Mouse (Mus musculus): ENCODE results near the gene Krt35. TPM values are rescaled to one million over a fixed set of nuclear protein-coding genes. Genes with fewer than 3 reads are reported as not detected.

The Krt35 gene
- total and polyA plus RNA-seq, 3 experiments, result not detected

DNA sequence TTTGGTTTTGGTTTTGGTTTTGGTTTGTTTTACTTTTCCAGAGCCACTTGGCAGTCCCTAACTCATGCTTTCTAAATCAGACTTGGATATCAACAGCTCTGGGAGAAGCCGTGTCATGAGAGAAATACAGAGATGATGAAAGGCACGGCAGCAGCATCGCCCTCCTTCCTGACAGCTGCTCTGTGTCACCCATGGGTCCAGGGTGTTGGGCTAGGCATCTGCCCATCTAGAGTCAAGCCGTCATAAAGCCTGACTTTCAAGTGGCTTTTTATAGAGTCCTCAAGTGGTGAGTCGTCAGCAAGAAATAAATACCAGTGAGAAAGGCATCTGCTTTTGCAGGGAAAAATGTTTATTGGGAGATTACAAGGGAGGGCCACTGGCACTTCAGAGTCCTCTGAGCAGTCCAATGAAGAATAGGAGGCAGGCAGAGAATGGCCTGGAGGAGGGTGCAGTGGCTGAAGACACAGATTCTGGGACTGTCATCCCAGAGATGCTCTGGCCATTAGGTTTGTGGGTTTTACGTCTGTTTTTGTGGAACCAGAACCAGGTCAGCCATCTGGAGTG, 49.7 kb downstream of the Krt35 start:
- Histone ChIP-seq H3K27ac (ENCODE audit: control insufficient read depth, low read depth, low read length) (no peak overlapping the region), H3K4me1 (ENCODE audit: control insufficient read depth in 1 of 2, insufficient read depth in 2 of 2, low read length in 2 of 2) (no peaks in the 10 kb centered on the region), H3K9ac (ENCODE audit: control insufficient read depth, low read depth, low read length, poor library complexity, severe bottlenecking) (no peak overlapping the region), H3K27me3 (ENCODE audit: control insufficient read depth in 1 of 2, insufficient read depth in 2 of 2, low read length in 2 of 2) (no peaks in the 10 kb centered on the region), H3K4me3 (ENCODE audit: control insufficient read depth in 1 of 2, insufficient read depth in 1 of 2, low read depth in 2 of 2, low read length in 2 of 2) (no peak overlapping the region), H3K36me3 (ENCODE audit: control insufficient read depth in 1 of 2, insufficient read depth in 2 of 2, low read length in 2 of 2) (no peaks in the 10 kb centered on the region), H3K79me2 (ENCODE audit: control insufficient read depth, insufficient read depth, low read length, poor library complexity) (no peaks in the 10 kb centered on the region), H3K9me3 (replicated peaks; ENCODE audit: insufficient read depth, low read length) (no peaks in the 10 kb centered on the region)
- DNase-seq (ENCODE audit: low read depth, low spot score), result no peak
- TF ChIP-seq RAD21 (IDR thresholded peaks at IDR 0.05; ENCODE audit: low read depth, low read length) (no peak), KAT2A (conservative IDR thresholded peaks at IDR 0.05; ENCODE audit: low read depth, low read length) (no peak), ELF1 (IDR thresholded peaks at IDR 0.05; ENCODE audit: low read depth, low read length) (no peak), HCFC1 (IDR thresholded peaks at IDR 0.05; ENCODE audit: low read depth, low read length) (no peak), JUND (IDR thresholded peaks at IDR 0.05; ENCODE audit: low read depth, low read length) (no peak), GABPA (IDR thresholded peaks at IDR 0.05; ENCODE audit: low read depth, low read length) (no peak), ZMIZ1 (IDR thresholded peaks at IDR 0.05; ENCODE audit: low read depth, low read length) (no peak), ZKSCAN1 (IDR thresholded peaks at IDR 0.05; ENCODE audit: low read depth, low read length) (no peak), BHLHE40 (IDR thresholded peaks at IDR 0.05; ENCODE audit: borderline replicate concordance, low read depth, low read length) (no peak), MEF2A (IDR thresholded peaks at IDR 0.05; ENCODE audit: extremely low read depth, insufficient replicate concordance, low read depth, low read length, poor library complexity, severe bottlenecking) (no peak), UBTF (IDR thresholded peaks at IDR 0.05; ENCODE audit: borderline replicate concordance, insufficient read depth, low read depth, low read length) (no peak)

Other genes with a start within 250 kb of the Krt35 start
- gene Krtap4-16, start 244.6 kb downstream of the Krt35 start, total RNA-seq (2012; rRNA removed), result not detected in 2 replicates
- not detected for gene Krtap4-16, start 244.6 kb downstream of the Krt35 start, polyA plus RNA-seq (2012; ENCODE audit: insufficient read depth in 1 of 2, insufficient read length in 2 of 2, low read depth in 1 of 2, low replicate concordance in 2 of 2, missing spikeins in 1 of 2)
- not detected in 2 replicates for gene Gm11568, start 238.3 kb downstream of the Krt35 start, total RNA-seq (2012; rRNA removed)
- gene Gm11568, start 238.3 kb downstream of the Krt35 start, polyA plus RNA-seq (2012; ENCODE audit: insufficient read depth in 1 of 2, insufficient read length in 2 of 2, low read depth in 1 of 2, low replicate concordance in 2 of 2, missing spikeins in 1 of 2), result not detected
- gene Gm11559, start 231.8 kb downstream of the Krt35 start, total RNA-seq (2012; rRNA removed), result not detected in 2 replicates
- gene Gm11559, start 231.8 kb downstream of the Krt35 start, polyA plus RNA-seq (2012; ENCODE audit: insufficient read depth in 1 of 2, insufficient read length in 2 of 2, low read depth in 1 of 2, low replicate concordance in 2 of 2, missing spikeins in 1 of 2), result not detected
- not detected in 2 replicates for gene Krtap9-1, start 222.9 kb downstream of the Krt35 start, total RNA-seq (2012; rRNA removed)
- not detected for gene Krtap9-1, start 222.9 kb downstream of the Krt35 start, polyA plus RNA-seq (2012; ENCODE audit: insufficient read depth in 1 of 2, insufficient read length in 2 of 2, low read depth in 1 of 2, low replicate concordance in 2 of 2, missing spikeins in 1 of 2)
- gene Gm11567, start 217.1 kb downstream of the Krt35 start, total RNA-seq (2012; rRNA removed), result not detected in 2 replicates
- not detected for gene Gm11567, start 217.1 kb downstream of the Krt35 start, polyA plus RNA-seq (2012; ENCODE audit: insufficient read depth in 1 of 2, insufficient read length in 2 of 2, low read depth in 1 of 2, low replicate concordance in 2 of 2, missing spikeins in 1 of 2)
- gene Krtap31-1, start 188.3 kb downstream of the Krt35 start, total RNA-seq (2012; rRNA removed), result not detected in 2 replicates
- not detected for gene Krtap31-1, start 188.3 kb downstream of the Krt35 start, polyA plus RNA-seq (2012; ENCODE audit: insufficient read depth in 1 of 2, insufficient read length in 2 of 2, low read depth in 1 of 2, low replicate concordance in 2 of 2, missing spikeins in 1 of 2)
- gene Gm11565, start 181.5 kb downstream of the Krt35 start, total RNA-seq (2012; rRNA removed), result not detected in 2 replicates
- not detected for gene Gm11565, start 181.5 kb downstream of the Krt35 start, polyA plus RNA-seq (2012; ENCODE audit: insufficient read depth in 1 of 2, insufficient read length in 2 of 2, low read depth in 1 of 2, low replicate concordance in 2 of 2, missing spikeins in 1 of 2)
- gene Krtap31-2, start 159.9 kb downstream of the Krt35 start, total RNA-seq (2012; rRNA removed), result not detected in 2 replicates
- not detected for gene Krtap31-2, start 159.9 kb downstream of the Krt35 start, polyA plus RNA-seq (2012; ENCODE audit: insufficient read depth in 1 of 2, insufficient read length in 2 of 2, low read depth in 1 of 2, low replicate concordance in 2 of 2, missing spikeins in 1 of 2)
- gene Krtap9-5, start 147.8 kb downstream of the Krt35 start, total RNA-seq (2012; rRNA removed), result not detected in 2 replicates
- gene Krtap9-5, start 147.8 kb downstream of the Krt35 start, polyA plus RNA-seq (2012; ENCODE audit: insufficient read depth in 1 of 2, insufficient read length in 2 of 2, low read depth in 1 of 2, low replicate concordance in 2 of 2, missing spikeins in 1 of 2), result not detected
- not detected in 2 replicates for gene Krtap29-1, start 117.2 kb downstream of the Krt35 start, total RNA-seq (2012; rRNA removed)
- not detected for gene Krtap29-1, start 117.2 kb downstream of the Krt35 start, polyA plus RNA-seq (2012; ENCODE audit: insufficient read depth in 1 of 2, insufficient read length in 2 of 2, low read depth in 1 of 2, low replicate concordance in 2 of 2, missing spikeins in 1 of 2)
- gene Krtap16-1, start 109.6 kb downstream of the Krt35 start, total RNA-seq (2012; rRNA removed), result 0.08 TPM in 1 of 2 replicates, not detected in the other
- gene Krtap16-1, start 109.6 kb downstream of the Krt35 start, polyA plus RNA-seq (2012; ENCODE audit: insufficient read depth in 1 of 2, insufficient read length in 2 of 2, low read depth in 1 of 2, low replicate concordance in 2 of 2, missing spikeins in 1 of 2), result not detected
- not detected in 2 replicates for gene Krtap17-1, start 102.2 kb downstream of the Krt35 start, total RNA-seq (2012; rRNA removed)
- not detected for gene Krtap17-1, start 102.2 kb downstream of the Krt35 start, polyA plus RNA-seq (2012; ENCODE audit: insufficient read depth in 1 of 2, insufficient read length in 2 of 2, low read depth in 1 of 2, low replicate concordance in 2 of 2, missing spikeins in 1 of 2)
- gene Krt33a, start 80.0 kb downstream of the Krt35 start, total RNA-seq (2012; rRNA removed), result not detected in 2 replicates
- not detected for gene Krt33a, start 80.0 kb downstream of the Krt35 start, polyA plus RNA-seq (2012; ENCODE audit: insufficient read depth in 1 of 2, insufficient read length in 2 of 2, low read depth in 1 of 2, low replicate concordance in 2 of 2, missing spikeins in 1 of 2)
- not detected in 2 replicates for gene Krt33b, start 66.4 kb downstream of the Krt35 start, total RNA-seq (2012; rRNA removed)
- gene Krt33b, start 66.4 kb downstream of the Krt35 start, polyA plus RNA-seq (2012; ENCODE audit: insufficient read depth in 1 of 2, insufficient read length in 2 of 2, low read depth in 1 of 2, low replicate concordance in 2 of 2, missing spikeins in 1 of 2), result not detected
- not detected in 2 replicates for gene Krt34, start 54.7 kb downstream of the Krt35 start, total RNA-seq (2012; rRNA removed)
- not detected for gene Krt34, start 54.7 kb downstream of the Krt35 start, polyA plus RNA-seq (2012; ENCODE audit: insufficient read depth in 1 of 2, insufficient read length in 2 of 2, low read depth in 1 of 2, low replicate concordance in 2 of 2, missing spikeins in 1 of 2)
- gene Krt31, start 45.7 kb downstream of the Krt35 start, total RNA-seq (2012; rRNA removed), result not detected in 2 replicates
- gene Krt31, start 45.7 kb downstream of the Krt35 start, polyA plus RNA-seq (2012; ENCODE audit: insufficient read depth in 1 of 2, insufficient read length in 2 of 2, low read depth in 1 of 2, low replicate concordance in 2 of 2, missing spikeins in 1 of 2), result not detected
- not detected in 2 replicates for gene Krt32, start 8.0 kb downstream of the Krt35 start, total RNA-seq (2012; rRNA removed)
- not detected for gene Krt32, start 8.0 kb downstream of the Krt35 start, polyA plus RNA-seq (2012; ENCODE audit: insufficient read depth in 1 of 2, insufficient read length in 2 of 2, low read depth in 1 of 2, low replicate concordance in 2 of 2, missing spikeins in 1 of 2)
- not detected in 2 replicates for gene Krt36, start 9.4 kb upstream of the Krt35 start, total RNA-seq (2012; rRNA removed)
- gene Krt36, start 9.4 kb upstream of the Krt35 start, polyA plus RNA-seq (2012; ENCODE audit: insufficient read depth in 1 of 2, insufficient read length in 2 of 2, low read depth in 1 of 2, low replicate concordance in 2 of 2, missing spikeins in 1 of 2), result not detected
- not detected in 2 replicates for gene Krt13, start 25.3 kb upstream of the Krt35 start, total RNA-seq (2012; rRNA removed)
- gene Krt13, start 25.3 kb upstream of the Krt35 start, polyA plus RNA-seq (2012; ENCODE audit: insufficient read depth in 1 of 2, insufficient read length in 2 of 2, low read depth in 1 of 2, low replicate concordance in 2 of 2, missing spikeins in 1 of 2), result not detected
- gene Krt15, start 39.7 kb upstream of the Krt35 start, total RNA-seq (2012; rRNA removed), result not detected in 2 replicates
- gene Krt15, start 39.7 kb upstream of the Krt35 start, polyA plus RNA-seq (2012; ENCODE audit: insufficient read depth in 1 of 2, insufficient read length in 2 of 2, low read depth in 1 of 2, low replicate concordance in 2 of 2, missing spikeins in 1 of 2), result not detected
- not detected in 2 replicates for gene Krt19, start 52.4 kb upstream of the Krt35 start, total RNA-seq (2012; rRNA removed)
- not detected for gene Krt19, start 52.4 kb upstream of the Krt35 start, polyA plus RNA-seq (2012; ENCODE audit: insufficient read depth in 1 of 2, insufficient read length in 2 of 2, low read depth in 1 of 2, low replicate concordance in 2 of 2, missing spikeins in 1 of 2)
- not detected in 2 replicates for gene Krt9, start 97.0 kb upstream of the Krt35 start, total RNA-seq (2012; rRNA removed)
- not detected for gene Krt9, start 97.0 kb upstream of the Krt35 start, polyA plus RNA-seq (2012; ENCODE audit: insufficient read depth in 1 of 2, insufficient read length in 2 of 2, low read depth in 1 of 2, low replicate concordance in 2 of 2, missing spikeins in 1 of 2)
- gene Krt14, start 111.3 kb upstream of the Krt35 start, total RNA-seq (2012; rRNA removed), result not detected in 2 replicates
- not detected for gene Krt14, start 111.3 kb upstream of the Krt35 start, polyA plus RNA-seq (2012; ENCODE audit: insufficient read depth in 1 of 2, insufficient read length in 2 of 2, low read depth in 1 of 2, low replicate concordance in 2 of 2, missing spikeins in 1 of 2)
- gene Krt16, start 152.7 kb upstream of the Krt35 start, total RNA-seq (2012; rRNA removed), result not detected in 2 replicates
- not detected for gene Krt16, start 152.7 kb upstream of the Krt35 start, polyA plus RNA-seq (2012; ENCODE audit: insufficient read depth in 1 of 2, insufficient read length in 2 of 2, low read depth in 1 of 2, low replicate concordance in 2 of 2, missing spikeins in 1 of 2)
- not detected in 2 replicates for gene Krt17, start 164.8 kb upstream of the Krt35 start, total RNA-seq (2012; rRNA removed)
- not detected for gene Krt17, start 164.8 kb upstream of the Krt35 start, polyA plus RNA-seq (2012; ENCODE audit: insufficient read depth in 1 of 2, insufficient read length in 2 of 2, low read depth in 1 of 2, low replicate concordance in 2 of 2, missing spikeins in 1 of 2)
- gene Krt42, start 173.6 kb upstream of the Krt35 start, total RNA-seq (2012; rRNA removed), result not detected in 2 replicates
- not detected for gene Krt42, start 173.6 kb upstream of the Krt35 start, polyA plus RNA-seq (2012; ENCODE audit: insufficient read depth in 1 of 2, insufficient read length in 2 of 2, low read depth in 1 of 2, low replicate concordance in 2 of 2, missing spikeins in 1 of 2)
- 320 and 383 TPM in 2 replicates for gene Eif1, start 223.6 kb upstream of the Krt35 start, total RNA-seq (2012; rRNA removed)
- gene Eif1, start 223.6 kb upstream of the Krt35 start, polyA plus RNA-seq (2012; ENCODE audit: insufficient read depth in 1 of 2, insufficient read length in 2 of 2, low read depth in 1 of 2, low replicate concordance in 2 of 2, missing spikeins in 1 of 2), result 100 to 1,000 TPM; 289 to 926 TPM
- not detected in 2 replicates for gene Gast, start 238.2 kb upstream of the Krt35 start, total RNA-seq (2012; rRNA removed)
- not detected for gene Gast, start 238.2 kb upstream of the Krt35 start, polyA plus RNA-seq (2012; ENCODE audit: insufficient read depth in 1 of 2, insufficient read length in 2 of 2, low read depth in 1 of 2, low replicate concordance in 2 of 2, missing spikeins in 1 of 2)